Mouse (Mus musculus): Measurements from ENCODE around the gene Bcr.

The Bcr gene

DNA sequence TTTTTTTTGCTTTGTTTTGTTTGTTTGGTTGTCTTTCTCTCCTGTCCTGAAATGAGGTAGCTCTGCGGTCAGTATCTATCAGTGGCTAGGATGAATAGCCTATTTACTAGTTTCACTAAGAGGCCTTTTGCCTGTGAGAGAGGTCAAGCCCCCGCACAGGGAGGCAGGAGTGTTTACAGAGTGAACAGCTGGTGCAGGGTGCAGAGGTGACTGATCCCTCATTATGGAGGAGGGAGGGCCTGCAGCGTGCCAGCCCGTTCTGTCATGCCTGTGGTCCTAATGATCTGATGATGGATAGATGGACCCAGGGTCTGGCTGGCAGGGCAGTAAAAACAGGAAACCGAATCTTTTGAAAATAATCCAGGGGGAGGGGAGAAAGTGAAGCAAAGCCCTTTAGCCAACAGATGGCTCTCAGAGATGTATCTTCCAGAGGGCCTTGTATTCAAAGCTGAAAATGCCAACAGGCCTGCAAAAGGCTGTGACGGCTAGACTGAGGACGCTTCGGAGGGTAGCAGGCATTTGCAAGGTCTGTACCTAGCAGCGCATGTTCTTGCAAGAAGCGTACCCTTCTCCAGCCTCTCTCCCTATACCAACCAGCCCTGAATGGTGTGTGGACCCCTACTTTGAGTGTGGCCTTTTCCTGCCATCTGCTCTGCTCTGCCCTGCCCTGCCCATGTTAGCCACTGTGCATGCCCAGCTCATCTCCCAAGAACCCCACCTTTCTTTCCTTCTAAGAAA is 38.2 kb downstream of the Bcr start:
- DNase-seq, result no peak

GRCm38 (mm10) chr10:75100298-75100697 is 39.9 kb downstream of the Bcr start:
- peak; percentile 85 for DNase-seq

GRCm38 (mm10) chr10:75103502-75103901 is 43.1 kb downstream of the Bcr start:
- DNase-seq, result no peak

- DNase-seq, result no peak
Observed at GRCm38 (mm10) chr10:75104191-75105098, 44.1 kb downstream of the Bcr start.

DNA sequence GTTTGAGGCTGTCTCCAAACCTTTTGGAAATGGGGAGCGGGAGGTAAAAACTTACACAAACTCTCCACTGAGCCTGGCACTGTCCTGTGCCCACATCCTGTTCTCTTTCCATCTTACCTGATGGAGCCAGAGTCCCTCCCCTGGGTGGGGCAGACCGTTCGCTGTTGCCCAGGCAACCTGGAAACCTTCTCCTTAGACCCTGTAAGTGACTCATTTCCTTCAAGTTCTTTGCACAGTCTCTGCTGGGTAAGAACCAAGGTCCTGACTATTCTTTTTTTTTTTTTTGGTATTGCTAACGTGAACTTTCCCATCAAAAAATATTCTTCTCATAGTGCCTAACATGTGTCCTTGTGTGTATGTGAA is 44.7 kb downstream of the Bcr start:
- no peak for DNase-seq

- DNase-seq, result no peak
Observed at GRCm38 (mm10) chr10:75105687-75106086, 45.3 kb downstream of the Bcr start.

DNA sequence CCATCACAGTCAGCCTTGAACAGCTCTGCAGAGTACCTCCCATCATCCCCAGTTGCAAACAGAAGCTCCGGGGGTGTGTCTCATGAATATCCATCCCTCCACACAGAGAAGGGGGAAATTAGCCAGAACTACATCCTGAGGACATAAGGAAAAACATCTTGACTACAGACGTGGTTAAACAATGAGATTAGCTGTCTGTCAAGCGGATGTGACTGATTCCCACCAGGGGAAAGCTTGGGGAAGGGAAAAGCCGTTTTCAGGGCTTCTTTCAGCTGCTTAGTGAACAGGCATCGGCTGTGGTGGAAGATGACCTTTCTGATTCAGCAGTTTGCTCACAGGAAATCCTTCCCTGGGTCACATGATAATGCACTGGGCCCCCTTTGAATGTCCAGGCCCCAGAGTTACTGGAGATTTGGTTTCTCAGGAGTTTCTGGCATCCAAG is 46.6 kb downstream of the Bcr start:
- DNase-seq, result peak; percentile 71

DNA sequence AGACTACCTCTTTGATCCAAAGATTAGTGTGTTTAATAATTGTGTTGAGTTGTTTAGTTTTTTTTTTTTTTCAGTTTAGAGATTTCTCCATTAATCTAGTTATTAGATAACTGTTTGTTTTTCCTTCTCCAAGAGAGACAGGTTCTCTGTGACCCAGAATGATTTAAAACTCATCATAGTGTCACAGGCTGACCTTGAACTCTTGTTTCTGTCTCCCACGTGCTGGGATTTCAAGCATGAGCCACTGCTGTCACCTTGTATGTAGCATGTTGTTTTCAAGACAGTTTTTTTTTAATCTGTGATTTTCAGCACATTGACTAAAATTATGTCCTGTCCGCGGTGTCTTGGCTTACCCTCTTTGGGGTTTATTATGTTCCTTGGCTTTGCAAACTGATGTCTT is 47.7 kb downstream of the Bcr start:
- DNase-seq, result no peak

DNA sequence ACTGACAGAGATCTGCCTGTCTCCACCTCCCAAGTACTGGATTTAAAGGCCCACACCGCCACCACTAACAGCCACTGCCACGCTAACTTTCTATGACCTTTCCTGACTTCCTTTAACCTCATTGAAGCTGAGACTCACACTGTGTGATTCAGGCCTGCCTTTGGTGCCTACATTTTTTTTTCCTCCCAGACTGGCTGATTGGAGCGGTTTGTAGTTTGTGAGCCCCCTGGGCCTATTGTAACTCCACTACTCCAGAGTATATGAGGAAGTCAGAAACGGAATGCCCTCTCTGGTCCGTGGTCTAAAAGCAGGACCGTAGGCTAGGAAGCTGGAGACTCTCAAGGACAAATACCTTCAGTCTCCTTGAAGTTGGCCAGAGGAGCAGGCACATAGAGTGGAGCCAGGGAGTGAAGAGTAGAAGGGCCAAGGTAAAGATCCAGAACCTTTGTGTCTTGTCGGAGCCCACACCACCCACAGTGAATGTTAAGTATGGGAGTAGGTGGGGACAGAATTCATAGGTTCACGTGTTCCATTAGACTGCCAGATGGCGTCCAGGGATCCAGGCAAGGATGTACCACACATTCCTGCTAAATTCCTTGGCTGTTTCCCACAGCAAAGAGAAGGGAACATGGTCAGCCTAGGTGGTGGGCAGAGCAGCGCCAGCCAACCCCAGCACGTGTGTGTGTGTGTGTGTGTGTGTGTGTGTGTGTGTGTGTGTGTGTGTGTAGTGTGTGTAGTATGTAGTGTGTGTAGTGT is 51.2 kb downstream of the Bcr start:
- no peak for DNase-seq

DNA sequence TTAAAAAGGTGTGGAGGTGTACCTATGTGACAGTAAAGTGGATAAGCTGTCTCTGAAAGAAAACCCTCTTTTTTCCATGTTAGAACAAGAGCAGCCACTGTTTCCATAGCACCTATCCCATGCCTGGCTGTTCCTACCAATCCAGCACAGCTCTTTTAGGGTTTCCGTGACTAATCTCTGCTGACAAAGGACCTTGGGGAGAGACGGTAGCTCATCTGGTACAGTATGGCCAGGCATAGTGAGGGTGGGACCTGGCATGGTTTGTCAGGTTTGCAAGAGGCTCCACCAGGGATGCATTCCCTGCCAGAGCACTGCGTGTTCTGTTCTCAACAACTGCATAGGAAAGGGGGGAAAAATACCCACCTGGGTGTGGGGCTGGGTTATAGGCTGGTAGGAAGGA is 52.0 kb downstream of the Bcr start:
- no peak for DNase-seq

GRCm38 (mm10) chr10:75113620-75114019 is 53.2 kb downstream of the Bcr start:
- DNase-seq, result no peak

DNA sequence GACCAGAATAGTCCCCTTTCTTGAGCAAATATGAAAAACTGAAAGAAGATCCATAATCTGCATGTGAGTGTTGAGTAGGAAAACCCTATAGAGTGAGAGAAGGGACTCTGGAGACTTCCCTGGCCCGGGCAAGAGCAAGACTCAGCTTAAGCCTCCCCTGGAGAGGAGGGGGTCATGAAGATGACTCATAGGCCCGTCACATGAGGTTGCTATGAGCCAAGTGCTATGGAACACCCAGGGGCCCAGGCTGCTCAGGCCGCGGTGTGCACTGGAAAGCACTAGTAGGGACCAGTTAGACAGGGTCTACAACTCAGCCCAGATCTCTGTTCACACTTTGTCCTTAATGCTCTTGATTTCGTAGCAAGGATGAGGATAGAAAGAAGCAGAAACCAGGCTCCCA is 54.8 kb downstream of the Bcr start:
- no peak for DNase-seq

GRCm38 (mm10) chr10:75116842-75117457 is 56.6 kb downstream of the Bcr start:
- no peak for DNase-seq

DNA sequence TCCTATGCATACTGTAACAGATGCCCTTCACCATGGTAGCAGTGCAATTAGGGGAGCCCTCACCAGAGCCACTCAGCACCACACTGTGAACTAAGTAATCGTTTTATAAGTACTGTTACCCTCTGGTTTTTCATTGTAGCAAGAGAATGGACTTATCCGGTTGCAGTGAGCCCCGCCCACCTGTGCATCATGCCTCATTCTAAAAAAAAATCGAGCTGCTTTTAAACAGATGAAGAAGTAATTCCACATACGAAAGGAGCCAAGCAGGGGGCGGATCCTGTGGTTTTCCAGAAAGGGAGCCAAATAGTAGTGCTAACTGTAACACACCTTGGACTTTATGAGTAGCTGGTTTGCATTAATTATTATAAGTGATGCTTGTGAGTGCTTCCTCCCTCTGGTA is 58.1 kb downstream of the Bcr start:
- no peak for DNase-seq

- no peak for DNase-seq
Observed at GRCm38 (mm10) chr10:75119396-75119795, 59.0 kb downstream of the Bcr start.

GRCm38 (mm10) chr10:75120176-75120575 is 59.8 kb downstream of the Bcr start:
- no peak for DNase-seq

DNA sequence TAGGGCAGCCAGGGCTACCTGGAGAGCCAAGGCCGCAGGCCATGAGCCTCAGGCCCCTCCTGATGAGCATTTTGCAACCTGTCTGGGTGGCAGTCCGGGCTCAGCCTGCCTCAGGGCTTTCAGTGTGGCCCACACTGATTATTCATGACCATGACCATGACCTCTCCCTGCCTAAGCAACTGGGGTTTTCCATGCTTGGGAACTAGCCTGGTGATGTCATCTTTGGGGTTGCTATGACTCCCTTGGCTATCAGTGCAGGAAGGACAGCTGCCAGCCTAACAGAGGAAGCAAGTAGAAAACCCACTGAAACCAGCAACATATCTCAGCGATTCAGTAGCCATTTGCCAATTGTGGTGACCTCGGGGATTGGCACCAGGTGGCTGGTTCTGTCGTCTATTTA is 60.6 kb downstream of the Bcr start:
- peak; percentile 82 for DNase-seq

- no peak for DNase-seq
Observed at GRCm38 (mm10) chr10:75125577-75125976, 65.2 kb downstream of the Bcr start.

DNA sequence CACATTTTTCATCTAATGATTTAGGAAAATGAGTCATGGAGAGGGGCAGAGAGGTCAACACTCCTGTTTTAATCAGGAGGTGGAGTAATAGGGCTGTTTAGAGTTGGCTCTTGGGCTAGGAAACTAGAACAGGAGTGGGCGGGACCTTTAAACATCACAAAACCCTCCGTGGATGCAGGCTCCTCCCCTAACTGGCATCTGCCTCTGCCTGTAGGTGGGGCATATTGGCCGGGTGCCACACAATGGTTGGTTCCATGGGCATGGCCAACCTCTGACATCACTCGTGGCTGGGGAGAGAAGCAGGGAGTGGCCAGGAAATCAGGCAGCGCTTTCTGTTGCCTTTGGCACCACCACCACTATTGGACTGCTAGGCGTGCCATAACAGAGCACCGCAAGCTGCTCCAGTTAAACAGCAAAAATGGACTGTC is 68.9 kb downstream of the Bcr start:
- peak; percentile 68 for DNase-seq

GRCm38 (mm10) chr10:75130372-75131046 is 70.1 kb downstream of the Bcr start:
- no peak for DNase-seq

- no peak for DNase-seq
Observed at GRCm38 (mm10) chr10:75131625-75132024, 71.2 kb downstream of the Bcr start.

DNA sequence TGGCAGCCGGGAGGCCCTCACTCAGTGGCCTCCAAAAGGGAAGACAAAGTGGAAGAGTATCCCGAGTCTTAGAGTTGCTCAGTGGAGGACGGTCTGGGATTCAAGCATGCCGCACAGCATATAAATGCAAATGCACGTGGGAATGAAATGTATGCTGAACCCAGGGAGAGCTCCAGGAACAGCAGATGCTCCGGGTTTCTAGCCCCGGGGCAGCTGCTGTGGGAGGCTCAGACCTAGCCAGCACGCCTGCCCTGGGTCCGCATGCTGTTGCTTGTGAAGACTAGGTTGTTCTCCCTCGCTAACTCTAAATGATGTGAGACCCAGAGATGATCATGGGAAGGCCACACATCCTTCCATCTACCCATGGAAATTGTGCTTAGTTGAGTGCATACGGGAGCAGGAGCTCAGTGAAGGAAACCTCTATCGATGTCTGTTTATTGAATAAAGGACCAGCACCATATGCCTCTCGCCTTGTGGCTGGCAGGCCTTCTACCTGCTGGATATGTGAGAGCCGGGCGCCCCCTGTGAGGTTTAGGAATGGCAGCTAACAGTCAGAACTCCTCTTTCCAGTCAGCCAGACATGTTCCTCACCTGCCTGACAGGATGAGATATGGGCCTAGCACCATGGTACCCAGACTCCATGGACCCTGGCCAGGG is 74.6 kb downstream of the Bcr start:
- peak; percentile 54 for DNase-seq

Measured in layer of hippocampus, adult 9-11 months (tissue).